Mouse (Mus musculus) liver, adult (tissue): ENCODE results near the gene Smarcb1.

Experiments
- GATA4 ChIP-seq: IDR thresholded peaks from 2 replicates; pipeline ENCODE4 v1.6.1; 2014; ENCODE audit warnings: mild to moderate bottlenecking, low read length; ENCODE audit not compliant: insufficient replicate concordance

The Smarcb1 gene

DNA sequence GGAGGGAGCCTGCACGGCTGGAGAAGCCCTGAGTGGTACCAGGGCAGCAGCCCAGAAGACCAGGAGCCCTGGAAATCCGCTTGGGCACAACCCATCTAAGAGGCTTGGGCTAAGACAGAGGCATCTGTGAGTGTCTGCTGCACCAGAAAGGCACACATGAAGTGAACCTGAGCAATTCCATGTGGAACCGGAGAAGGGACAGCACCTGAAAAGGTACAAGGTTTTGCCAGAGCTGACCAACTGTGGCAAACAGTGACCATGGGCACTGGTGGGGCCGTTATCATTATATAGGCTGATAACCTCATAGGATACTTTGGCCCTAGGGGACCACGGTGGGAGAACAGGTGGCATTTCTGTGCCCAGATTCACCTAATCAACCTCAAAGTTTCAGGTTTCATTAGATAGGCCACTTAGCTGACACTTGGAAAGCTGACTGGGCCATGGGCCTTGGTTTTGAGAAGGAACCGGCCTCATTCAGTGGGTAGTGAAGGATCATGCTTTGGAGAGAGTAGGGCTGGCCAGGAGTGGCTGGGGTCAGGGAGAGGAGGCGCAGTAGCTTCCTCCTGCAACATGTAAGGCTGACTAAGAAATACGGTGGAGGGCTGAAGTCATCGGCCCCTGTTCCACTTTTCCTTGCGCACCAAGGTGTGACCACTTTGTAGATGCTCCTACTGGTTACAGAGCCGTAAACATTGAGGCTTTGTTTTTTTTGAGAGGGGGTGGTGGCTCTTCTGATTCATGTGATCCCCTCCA, 65.1 kb downstream of the Smarcb1 start:
- TF ChIP-seq GATA4: no peak

DNA sequence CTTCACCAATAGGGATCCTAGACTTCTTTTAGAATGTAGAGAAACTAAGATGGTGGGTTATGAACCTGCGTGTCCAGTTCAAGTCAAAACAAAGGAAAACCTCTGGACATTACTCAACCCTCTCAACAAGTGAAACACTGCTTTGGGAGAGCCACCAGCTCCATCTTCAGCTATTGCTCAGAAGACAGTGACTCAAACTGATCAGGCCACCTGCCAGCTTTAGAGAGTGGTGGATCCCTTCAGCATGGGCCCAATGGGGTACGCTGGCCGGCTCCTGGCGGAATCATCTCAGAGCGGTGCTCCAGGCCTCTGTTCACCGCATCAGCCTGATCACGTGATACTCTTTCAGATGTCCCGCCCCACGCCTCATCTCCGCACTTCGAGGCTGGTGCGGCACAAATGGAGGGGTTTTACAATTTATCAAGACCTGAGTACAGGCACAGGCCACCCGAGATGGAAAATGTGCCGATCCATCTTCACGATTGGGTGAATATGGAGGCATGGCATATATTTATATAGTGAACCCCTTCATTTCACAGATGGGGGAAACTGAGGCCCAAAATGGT, 65.9 kb downstream of the Smarcb1 start:
- TF ChIP-seq GATA4: no peak

- TF ChIP-seq GATA4: no peak
Measured at GRCm38 (mm10) chr10:75854791-75855190, 66.6 kb downstream of the Smarcb1 start.

DNA sequence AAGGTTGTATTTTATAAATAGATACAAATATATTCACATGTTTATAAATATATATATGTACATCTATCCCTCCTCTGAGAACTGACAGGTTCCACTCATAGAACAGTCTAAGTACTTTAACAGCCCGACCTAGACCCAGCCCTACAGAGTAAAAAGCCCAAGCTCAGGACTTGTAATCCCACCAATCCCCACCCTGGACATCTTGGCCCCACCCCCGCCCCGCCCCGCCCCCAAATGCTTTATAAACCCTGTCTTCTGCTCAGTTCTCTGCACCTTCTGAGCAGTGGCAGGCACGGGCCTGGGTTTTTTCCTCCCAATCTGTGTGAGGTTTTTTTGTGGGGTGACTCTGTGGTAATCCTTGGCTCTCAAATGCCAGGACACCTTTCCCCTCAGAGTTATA, 67.3 kb downstream of the Smarcb1 start:
- TF ChIP-seq GATA4: no peak

GRCm38 (mm10) chr10:75853452-75853851, 68.0 kb downstream of the Smarcb1 start:
- TF ChIP-seq GATA4: no peak

GRCm38 (mm10) chr10:75852539-75853125, 68.8 kb downstream of the Smarcb1 start:
- TF ChIP-seq GATA4: no peak

DNA sequence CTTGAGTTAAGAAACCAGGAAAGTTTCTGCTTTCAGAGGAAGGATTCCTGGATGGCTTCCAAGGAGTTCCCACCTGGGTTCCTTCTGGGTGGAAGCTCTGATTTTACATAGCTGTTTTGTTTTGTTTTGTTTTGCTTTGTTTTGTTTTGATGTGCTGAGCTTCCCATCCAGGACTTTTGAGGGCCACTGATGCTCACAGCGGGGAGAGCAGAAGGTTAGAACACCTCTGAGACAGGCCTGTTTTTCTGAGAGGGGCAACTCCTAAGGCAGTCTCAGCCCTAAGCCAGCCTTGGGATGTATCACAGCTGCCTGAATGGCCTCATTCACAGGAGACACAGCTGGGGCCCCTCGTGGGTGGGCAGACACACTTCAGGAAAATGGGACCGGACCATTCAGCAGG, 69.7 kb downstream of the Smarcb1 start:
- no peak for TF ChIP-seq GATA4

DNA sequence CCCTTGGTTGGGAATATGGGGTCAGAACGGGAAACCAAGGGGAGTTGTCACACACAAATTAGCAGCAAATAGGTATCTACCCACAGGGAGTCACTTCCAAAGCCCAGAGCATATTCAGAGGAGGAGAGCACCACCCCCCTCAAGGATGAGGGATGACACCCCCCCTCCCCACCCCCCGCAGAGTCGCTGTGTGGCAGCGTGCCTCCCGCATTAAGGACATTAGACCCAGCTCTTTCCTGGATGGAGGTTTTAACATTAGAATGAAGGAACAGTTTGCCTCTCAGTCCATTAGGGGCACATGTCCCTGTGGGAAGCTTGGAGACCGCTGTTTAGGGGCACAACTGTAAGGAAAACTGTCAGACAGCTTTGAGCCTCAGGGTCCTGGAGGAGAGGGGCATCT, 70.3 kb downstream of the Smarcb1 start:
- no peak for TF ChIP-seq GATA4

- TF ChIP-seq GATA4: no peak
Measured at GRCm38 (mm10) chr10:75848382-75848781, 73.0 kb downstream of the Smarcb1 start.
